Mouse (Mus musculus) retina, postnatal 7 days (tissue): ENCODE data around the gene Adprh.

Experiments used
- DNase-seq: peaks from one replicate; pipeline ENCODE4 v3.0.0-alpha.2; 2012; ENCODE audit warnings: low read depth, low spot score

Gene Adprh

GRCm38 (mm10) chr16:38398266-38398665 is 54.2 kb downstream of the Adprh start:
- no peak for DNase-seq

DNA sequence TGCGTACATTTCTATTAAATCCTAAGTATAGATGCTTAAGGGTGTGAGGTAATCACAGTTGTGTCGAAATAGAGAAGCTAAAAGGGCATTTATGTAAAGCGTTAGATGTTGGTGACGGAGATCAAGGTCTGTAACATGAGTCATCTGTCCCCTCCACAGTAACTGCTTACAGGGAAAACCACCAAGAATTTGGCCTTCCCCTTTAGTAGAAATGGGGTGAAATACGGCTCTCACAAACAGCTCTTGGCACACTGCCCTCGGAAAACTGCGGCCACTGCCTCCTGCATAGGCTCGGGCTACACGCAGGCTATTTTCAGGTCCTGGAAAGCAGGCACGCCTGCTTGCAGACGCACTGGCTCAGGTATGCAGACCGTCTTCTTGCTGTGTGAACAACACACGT is 56.3 kb downstream of the Adprh start:
- DNase-seq, result no peak

DNA sequence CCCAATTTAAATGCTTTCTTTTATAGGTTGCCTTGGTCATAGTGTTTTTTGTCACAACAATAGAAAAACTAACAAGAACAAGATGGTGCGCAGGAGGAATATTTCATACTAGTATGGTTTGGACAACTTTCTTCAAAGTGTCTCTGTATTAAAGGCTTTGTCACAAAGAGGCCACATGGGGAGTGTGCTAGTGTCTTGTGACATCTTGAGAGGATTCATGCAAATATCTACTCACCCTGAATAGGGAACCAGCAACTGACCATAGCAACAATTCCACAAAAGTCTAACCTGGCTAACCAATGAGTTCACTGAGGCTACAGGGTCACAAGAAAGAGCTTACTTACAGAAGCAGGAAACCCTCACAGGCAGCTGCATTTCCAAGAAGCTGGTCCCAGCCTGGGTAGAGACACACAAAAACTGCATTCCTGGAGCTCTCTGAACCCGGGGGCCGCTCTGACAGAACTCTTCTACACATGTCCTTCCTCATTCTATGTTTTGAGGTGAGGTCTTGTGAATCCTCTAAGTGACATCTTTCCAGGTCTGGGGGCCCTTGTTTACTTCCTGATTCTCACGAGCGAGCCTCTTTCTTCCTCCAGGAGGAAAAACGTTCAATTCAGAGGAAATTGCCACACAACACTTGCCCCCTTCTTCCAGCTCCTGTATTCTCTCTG is 57.3 kb downstream of the Adprh start:
- DNase-seq, result no peak

GRCm38 (mm10) chr16:38394191-38394618 is 58.3 kb downstream of the Adprh start:
- DNase-seq, result no peak
